Mouse (Mus musculus) stomach, postnatal 0 days (tissue): ENCODE data around the gene Ipmk.

ENCODE experiments used
- CTCF ChIP-seq: IDR thresholded peaks from 2 replicates; pipeline ENCODE4 v1.5.1; 2016; ENCODE audit warnings: antibody characterized with exemption, low read depth, mild to moderate bottlenecking, moderate library complexity
- EP300 ChIP-seq: optimal IDR thresholded peaks from 2 replicates; pipeline ENCODE3; 2016; ENCODE audit warnings: antibody characterized with exemption

- TF ChIP-seq EP300 (no peak), CTCF (no peak)
Observed at GRCm38 (mm10) chr10:71426740-71427139, 79.2 kb downstream of the Ipmk start.
